Mouse (Mus musculus) brown adipose tissue, adult 24 weeks (tissue): ENCODE measurements around the gene Mfrp. TPM values are rescaled to one million over a fixed set of nuclear protein-coding genes. Genes with fewer than 3 reads are reported as not detected.
"Not testable (repeated sequence)": the region's sequence is repeated elsewhere in the genome, so short reads cannot be mapped to it uniquely, and the experiment has no call there.

Experiments used
- H3K27ac ChIP-seq: fragments of 200-500 bp; replicated peaks from 2 replicates; pipeline ENCODE4 v1.5.1; 2012; ENCODE audit warnings: low read depth, mild to moderate bottlenecking, low read length
- H3K4me1 ChIP-seq: fragments of 200-500 bp; 2 replicates; pipeline ENCODE4 v1.6.1; 2012; ENCODE audit warnings: low read length, mixed read lengths; ENCODE audit not compliant: control insufficient read depth, insufficient read depth, insufficient read length
- H3K4me3 ChIP-seq: fragments of 200-500 bp; 2 replicates; pipeline ENCODE4 v1.5.1; 2012; ENCODE audit warnings: low read depth, mild to moderate bottlenecking, low read length, moderate library complexity; ENCODE audit not compliant: insufficient read depth
- polyA plus RNA-seq: library from polyadenylated mRNA; stranded (reverse); fragments of >200 nt; gene quantifications from 2 replicates; pipeline ENCODE4 v1.2.4, GENCODE M21; 2012; ENCODE audit not compliant: missing spikeins, insufficient read depth, insufficient read length

Gene Mfrp
- polyA plus RNA-seq, 1 experiment = not detected

DNA sequence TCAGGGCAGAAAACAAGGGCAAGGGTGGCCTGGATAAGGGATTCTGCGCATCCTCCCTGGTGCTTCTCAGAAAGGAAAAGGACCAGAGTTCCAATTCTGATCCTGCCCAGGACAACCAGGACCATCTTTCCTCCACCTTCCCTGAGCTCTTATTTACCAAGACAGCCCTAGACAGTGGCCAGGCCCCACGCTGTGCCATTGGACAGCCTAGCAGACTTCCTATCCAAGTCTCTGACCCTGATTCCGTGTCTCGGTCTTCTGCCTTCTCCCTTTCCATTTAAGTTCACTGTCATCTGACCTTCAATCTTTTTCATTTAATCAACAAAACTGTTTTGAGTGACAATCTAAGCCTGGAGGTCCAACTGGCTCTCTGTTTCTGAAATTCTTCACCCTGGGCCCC is 5.1 kb downstream of the Mfrp start:
- peak overlapping the region; percentile 38; the same call in 1 of the 2 replicates for H3K27ac ChIP-seq
- no peak overlapping the region for H3K4me3 ChIP-seq

DNA sequence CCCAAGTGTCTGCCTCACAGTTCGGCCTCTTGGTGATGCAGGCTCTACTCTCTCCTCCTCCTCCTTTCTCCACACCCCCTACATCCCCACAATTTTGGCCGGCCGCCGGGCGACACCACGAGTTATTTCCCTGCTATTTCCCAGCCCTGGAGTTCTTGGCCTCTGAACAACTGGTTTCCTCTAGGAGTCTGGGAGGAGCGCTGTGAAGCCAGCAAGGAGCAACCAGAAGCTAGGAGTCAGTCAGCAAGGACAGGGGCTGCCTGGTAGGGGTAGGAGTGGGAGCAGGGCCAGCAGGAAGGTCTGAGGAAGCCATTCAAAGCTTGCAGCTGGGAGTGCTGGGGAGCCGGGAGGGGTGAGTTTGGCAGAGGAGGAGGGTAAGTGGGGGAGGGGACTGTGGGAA is 5.6 kb downstream of the Mfrp start, which contains the start of gene C1qtnf5:
Gene C1qtnf5 (plus strand): TSS at position 136 of the 400 bp plus-strand sequence.
- Histone ChIP-seq H3K4me3 (peak within 1 kb of the TSS; percentile 48), H3K4me1 (peaks cover 6% of the 10 kb centered on the region; the same call in 1 of the 2 replicates), H3K27ac (peak within 1 kb of the TSS; percentile 43)

More for the DNA sequence above, 5.1 kb downstream of the Mfrp start:
- peaks cover 6% of the 10 kb centered on the region; the same call in 1 of the 2 replicates for H3K4me1 ChIP-seq

DNA sequence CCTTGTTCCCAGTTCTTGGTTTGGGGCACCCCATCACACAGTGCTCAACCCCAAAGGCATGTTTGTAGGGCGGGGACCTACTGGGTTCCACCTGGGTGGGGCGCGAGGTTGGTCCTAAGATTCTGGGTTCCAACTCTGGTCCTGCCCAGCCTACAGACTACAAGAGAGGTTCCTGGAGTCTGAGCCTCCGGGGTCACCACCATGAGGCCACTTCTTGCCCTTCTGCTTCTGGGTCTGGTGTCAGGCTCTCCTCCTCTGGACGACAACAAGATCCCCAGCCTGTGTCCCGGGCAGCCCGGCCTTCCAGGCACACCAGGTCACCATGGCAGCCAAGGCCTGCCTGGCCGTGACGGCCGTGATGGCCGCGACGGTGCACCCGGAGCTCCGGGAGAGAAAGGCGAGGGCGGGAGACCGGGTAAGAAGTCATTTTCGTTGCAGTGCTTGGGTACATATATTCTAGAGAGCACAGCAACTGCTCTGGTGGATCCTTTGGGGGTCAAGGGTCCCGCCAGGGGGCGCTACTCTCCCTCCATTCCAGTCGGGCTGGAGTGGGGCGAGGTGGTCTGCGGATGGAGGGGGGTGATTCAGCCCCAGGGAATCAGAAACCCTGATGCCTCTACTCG is 6.1 kb downstream of the Mfrp start:
- H3K27ac ChIP-seq = peak overlapping the region; percentile 43
- H3K4me3 ChIP-seq = peak overlapping the region; percentile 48
- H3K4me1 ChIP-seq = peaks cover 6% of the 10 kb centered on the region; the same call in 1 of the 2 replicates

DNA sequence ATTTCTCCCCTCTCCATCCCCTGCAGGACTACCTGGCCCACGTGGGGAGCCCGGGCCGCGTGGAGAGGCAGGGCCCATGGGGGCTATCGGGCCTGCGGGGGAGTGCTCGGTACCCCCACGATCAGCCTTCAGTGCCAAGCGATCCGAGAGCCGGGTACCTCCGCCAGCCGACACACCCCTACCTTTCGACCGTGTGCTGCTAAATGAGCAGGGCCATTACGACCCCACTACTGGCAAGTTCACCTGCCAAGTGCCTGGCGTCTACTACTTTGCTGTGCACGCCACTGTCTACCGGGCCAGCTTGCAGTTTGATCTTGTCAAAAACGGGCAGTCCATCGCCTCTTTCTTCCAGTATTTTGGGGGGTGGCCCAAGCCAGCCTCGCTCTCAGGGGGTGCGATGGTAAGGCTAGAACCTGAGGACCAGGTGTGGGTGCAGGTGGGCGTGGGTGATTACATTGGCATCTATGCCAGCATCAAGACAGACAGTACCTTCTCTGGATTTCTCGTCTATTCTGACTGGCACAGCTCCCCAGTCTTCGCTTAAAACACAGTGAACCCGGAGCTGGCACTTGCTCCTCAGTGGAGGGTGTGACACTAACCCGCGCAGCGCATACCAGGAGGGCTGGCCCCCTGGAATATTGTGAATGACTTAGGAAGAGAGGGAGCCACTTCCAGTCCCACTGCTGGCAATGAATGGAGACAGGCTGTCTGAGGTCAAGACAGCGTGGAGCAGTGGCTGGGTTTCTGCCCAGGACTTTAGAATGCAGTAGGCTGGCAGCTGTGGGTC is 6.9 kb downstream of the Mfrp start:
- Histone ChIP-seq H3K27ac (no peak overlapping the region), H3K4me3 (0 out of 2 replicates have a peak overlapping the region, but pooled peaks have one; percentile 48), H3K4me1 (peaks cover 6% of the 10 kb centered on the region; the same call in 1 of the 2 replicates)

DNA sequence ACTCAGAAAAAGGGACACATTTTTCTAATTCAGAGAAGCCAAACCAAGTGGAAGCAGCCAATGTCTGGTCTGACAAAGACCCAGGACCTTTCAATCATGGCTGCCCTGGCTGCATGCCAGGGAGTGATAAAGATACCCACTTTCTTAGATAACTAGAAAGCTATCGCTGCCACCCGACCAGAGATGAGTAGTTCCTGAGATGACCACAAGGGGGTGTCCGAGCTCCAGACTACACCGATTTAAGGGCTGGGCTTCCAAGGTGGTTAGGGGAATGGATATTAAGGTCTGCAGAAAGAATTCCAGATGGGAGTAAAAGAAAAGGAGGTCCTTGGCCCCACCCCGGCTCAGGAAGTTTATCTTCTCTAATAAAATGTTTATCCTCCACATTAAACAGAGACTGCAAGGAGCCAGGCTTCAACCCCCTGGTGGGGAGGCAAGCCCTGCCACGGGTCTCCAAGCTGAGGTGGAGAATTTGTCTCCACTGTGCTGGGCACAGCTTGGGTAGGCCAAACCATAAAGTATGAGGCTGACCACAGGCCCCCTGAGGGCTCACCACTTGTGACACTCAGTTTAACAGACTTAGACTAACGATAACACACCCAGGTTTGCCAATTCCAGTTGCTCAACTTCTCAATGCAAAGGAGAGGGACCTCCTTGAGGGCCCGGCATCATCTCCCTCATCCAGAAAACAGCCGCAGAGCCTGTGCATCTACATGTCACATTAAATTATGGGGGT is 8.0 kb downstream of the Mfrp start:
- H3K4me3 ChIP-seq = no peak overlapping the region
- no peak overlapping the region for H3K27ac ChIP-seq
- peaks cover 6% of the 10 kb centered on the region; the same call in 1 of the 2 replicates for H3K4me1 ChIP-seq

DNA sequence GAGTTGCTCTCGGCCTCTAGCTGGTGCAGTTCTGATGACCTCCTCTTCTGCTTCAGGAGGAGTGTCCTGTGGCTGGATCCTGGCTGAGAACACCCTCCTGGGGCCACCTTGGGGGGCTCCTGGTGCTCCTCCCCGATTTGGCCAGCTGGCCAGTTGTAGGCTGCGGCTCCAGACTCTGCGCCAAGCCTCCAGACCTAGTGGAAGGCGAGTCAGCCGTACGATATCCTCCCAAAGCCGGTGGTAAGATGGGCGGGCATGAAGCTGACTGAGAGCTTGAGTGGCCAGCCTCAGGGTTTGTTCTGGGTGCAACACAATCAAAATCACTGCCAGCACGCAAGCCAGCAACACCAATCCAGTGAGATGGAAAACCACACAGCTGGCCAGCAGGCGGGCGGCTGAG is 10.4 kb downstream of the Mfrp start:
- H3K27ac ChIP-seq, H3K4me1 ChIP-seq, H3K4me3 ChIP-seq: not testable (repeated sequence)

DNA sequence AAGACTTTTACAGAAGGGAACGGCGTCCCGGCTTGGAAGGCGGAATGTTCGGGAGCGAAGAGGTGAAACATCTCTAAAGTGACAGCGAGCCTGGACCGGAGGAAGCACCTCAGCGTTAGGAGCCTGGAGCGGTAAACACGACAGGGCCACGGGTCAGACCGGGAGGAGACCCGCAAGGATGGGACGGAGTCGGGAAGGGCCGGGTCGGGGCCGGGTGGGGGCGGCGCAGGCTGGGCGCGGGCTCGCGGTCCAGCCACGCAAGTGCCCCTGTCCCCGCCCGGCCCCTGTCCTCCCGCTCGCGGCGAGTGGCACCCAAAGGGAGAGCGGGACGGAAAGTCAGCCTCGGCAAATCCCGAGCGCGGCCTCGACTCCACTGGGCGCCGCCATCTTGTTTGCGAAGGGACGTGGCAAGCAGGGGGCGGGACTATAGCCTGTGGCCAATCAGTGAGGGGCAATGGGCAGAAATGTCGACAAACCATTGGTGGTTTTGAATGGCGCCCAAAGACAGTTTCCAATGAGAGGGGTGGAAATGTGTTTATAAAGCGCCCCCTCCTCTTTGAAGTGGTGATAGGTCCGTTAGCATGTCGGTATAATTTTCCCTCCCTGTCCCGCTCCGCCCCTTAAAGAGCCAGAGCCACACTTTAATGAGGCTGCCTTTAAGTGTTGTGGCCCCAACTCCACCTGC is 11.7 kb downstream of the Mfrp start, which contains the start of the genes Gm49380 and Rnf26:
Gene Gm49380 (minus strand): TSS at position 396 of the 685 bp plus-strand sequence.
Gene Rnf26 (minus strand): TSS at position 413 of the 685 bp plus-strand sequence.
- no peak within 1 kb of the TSS for H3K27ac ChIP-seq
- no peaks in the 10 kb centered on the region for H3K4me1 ChIP-seq
- peak within 1 kb of the TSS; percentile 59 for H3K4me3 ChIP-seq

DNA sequence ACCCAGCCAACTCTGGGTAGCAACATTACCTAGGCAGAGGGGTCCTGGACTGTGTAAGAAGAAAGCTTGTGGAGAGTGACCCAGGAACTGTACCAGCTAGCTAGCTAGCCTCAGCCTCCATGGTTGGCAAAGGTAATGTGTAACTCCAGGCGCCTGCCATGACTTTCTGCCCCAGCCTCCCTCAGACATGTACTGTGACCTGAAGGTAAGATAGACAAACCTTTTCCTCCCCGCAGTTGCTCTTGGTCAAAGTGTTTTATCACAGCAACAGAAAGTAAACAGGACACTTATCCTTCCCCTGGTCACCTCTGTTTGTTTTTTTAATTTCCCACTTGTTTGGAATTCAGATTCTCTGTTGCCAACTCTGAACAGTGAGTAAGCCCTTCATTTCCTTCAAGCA is 12.9 kb downstream of the Mfrp start:
- no peak overlapping the region for H3K4me3 ChIP-seq
- H3K27ac ChIP-seq = no peak overlapping the region
- no peaks in the 10 kb centered on the region for H3K4me1 ChIP-seq

DNA sequence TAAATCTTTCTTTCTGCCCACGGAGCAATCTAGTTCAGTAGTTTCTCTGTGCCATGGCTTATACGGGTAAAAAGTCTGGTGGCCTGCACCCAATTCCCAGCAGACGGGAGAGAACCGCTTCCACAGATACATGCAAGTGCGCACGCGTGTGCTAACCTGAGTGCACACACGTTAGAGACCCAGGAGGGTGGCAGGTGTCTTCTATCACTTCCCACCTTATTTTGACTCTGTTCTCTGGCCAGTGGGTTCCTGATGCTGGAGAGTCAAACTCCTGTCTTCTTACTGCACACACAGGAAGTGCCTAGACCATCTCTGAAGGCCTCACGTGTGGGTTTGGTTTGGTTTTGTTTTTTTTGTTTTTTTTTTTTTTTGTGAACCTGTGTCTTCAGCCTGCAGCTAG is 14.1 kb downstream of the Mfrp start:
- H3K27ac ChIP-seq = no peak overlapping the region
- H3K4me1 ChIP-seq = no peaks in the 10 kb centered on the region
- no peak overlapping the region for H3K4me3 ChIP-seq

DNA sequence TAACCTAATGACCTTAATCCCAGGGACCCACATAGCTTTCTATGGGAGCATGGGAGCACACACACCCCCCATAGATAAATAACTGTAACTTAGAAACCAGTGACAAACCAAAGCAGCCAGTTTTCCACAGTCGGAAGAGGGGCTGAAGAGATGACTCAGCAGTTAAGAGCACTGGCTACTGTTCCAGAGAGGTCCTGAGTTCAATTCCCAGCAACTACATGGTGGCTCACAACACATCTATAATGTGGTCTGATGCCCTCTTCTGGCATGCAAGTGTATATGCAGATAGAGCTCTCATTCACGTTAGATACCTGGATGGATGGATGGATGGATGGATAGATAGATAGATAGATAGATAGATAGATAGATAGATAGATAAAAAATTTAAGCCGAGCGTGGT is 14.7 kb downstream of the Mfrp start:
- H3K4me1 ChIP-seq = no peaks in the 10 kb centered on the region
- H3K27ac ChIP-seq = no peak overlapping the region

DNA sequence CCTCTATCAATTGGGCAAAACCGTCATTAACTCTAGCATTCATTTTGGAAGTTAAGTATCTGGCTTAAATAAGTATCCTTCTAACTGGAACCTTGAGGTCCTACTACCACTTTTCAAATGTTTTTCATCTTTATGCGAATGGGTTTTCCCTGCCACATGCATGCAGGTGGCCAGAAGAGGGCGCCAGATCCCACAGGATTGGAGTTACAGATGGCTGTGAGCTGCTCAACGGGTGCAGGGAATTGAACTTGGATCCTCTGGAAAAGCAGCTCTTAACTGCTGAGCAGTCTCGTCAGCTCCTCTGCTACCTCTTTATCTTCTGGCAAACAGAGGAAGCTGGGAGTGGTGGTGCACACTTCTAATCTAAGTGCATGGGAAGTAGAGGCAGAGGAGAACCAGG is 17.5 kb downstream of the Mfrp start:
- no peak overlapping the region for H3K4me3 ChIP-seq
- H3K4me1 ChIP-seq = no peaks in the 10 kb centered on the region
- no peak overlapping the region for H3K27ac ChIP-seq

More for the DNA sequence above, 14.7 kb downstream of the Mfrp start:
- H3K4me3 ChIP-seq = no peak overlapping the region

DNA sequence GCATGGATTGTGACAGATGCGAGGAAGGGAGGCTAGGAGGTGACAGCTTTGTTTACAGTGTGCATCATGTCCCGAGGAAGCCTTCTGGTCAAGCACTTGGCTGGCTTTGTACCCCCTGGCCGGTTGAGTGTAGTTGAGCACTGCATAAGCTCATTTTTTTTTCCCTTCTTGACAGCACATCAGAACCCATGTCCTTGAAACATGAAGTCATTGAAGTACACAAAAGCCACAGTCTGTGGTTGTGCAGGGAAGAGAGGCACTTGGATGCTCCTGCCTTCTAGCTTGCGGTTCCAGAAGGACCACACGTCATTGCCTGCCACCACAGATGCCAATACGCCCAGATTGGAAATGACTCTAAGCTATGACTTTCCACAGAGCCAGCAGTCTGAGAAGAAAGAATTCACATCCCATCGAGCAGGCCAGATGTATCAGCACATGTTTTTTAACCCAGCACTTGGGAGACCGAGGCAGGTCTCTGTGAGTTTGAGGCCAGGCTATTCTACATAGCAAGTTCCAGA is 18.5 kb downstream of the Mfrp start:
- H3K4me3 ChIP-seq = no peak overlapping the region
- no peaks in the 10 kb centered on the region for H3K4me1 ChIP-seq
- H3K27ac ChIP-seq = no peak overlapping the region

DNA sequence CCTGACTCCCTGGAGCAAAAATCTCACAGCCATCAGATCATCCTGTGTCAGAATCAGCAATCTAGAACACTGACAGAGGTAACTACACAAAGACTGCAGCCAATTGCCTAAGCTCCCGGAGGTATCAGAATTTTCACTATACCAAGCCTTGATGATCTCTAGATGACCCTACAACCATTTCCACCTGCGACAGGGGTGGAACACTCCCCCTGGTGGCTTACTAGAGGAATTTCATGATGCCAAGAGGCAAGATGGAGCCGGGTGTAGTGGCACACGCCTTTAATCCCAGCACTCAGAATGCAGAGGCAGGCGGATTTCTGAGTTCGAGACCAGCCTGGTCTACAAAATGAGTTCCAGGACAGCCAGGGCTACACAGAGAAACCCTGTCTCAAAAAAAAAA is 22.8 kb downstream of the Mfrp start:
- Histone ChIP-seq H3K27ac (no peak overlapping the region), H3K4me3 (no peak overlapping the region), H3K4me1 (peaks cover 13% of the 10 kb centered on the region)

DNA sequence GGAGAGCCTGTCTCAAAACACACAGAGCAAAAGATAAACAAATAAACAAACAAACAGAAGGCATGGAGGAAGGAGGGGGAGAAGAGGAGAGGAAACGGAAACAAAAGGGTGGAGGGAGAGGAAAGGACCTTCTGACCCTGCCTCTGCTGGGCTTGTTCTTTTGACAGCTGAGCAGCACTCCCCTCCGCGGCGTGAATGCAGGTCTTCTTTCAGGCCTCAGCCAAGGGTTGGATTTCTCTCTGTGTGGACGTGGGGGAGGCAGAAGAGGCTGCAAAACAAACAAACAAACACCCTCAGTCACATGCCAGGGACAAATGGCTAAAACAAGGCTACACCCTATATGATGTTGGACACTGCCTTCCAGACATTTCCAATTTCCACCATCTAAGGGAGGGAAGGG is 23.5 kb downstream of the Mfrp start:
- Histone ChIP-seq H3K27ac (no peak overlapping the region), H3K4me1 (peaks cover 13% of the 10 kb centered on the region), H3K4me3 (no peak overlapping the region)
